Mouse (Mus musculus): ENCODE measurements around the gene Fggy.

- TF ChIP-seq MYOD1 (IDR thresholded peaks at IDR 0.05; ENCODE audit: control insufficient read depth, insufficient read length, low read depth) (no peak), MAX (IDR thresholded peaks at IDR 0.05) (no peak)
Observed at GRCm38 (mm10) chr4:95584107-95584762, 26.9 kb downstream of the Fggy start.
